Mouse (Mus musculus) cerebellum, adult 9-10 months (tissue): ENCODE results near the gene Gm10128.
"Not testable (repeated sequence)": the region's sequence is repeated elsewhere in the genome, so short reads cannot be mapped to it uniquely, and the experiment has no call there.

ENCODE experiments used
- DNase-seq: peaks from one replicate; pipeline ENCODE4 v3.0.0; 2022

The Gm10128 gene

DNA sequence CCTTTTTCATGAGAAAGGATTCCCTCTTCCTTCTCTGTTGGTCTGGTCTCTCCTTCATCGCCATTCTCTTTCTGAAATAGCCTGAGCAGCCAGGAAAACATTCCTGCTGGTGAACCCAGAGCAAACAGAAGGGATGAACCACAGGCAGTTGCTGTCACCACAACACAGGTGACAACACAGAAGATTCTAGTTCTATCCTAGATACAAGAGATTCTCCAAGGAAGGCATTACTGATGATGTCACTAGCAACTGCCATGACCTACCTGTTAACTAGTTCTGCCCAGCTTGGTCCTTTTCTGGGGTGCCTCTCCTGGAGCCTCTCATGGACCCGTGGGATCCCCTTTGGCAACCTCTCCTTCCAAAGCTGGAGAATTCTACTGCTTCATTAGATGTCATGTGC, at the start of gene Gm10128:
Gene Gm10128, minus strand, starts transcription at position 101 of the 400 bp plus-strand sequence.
- DNase-seq = not testable (repeated sequence)

DNA sequence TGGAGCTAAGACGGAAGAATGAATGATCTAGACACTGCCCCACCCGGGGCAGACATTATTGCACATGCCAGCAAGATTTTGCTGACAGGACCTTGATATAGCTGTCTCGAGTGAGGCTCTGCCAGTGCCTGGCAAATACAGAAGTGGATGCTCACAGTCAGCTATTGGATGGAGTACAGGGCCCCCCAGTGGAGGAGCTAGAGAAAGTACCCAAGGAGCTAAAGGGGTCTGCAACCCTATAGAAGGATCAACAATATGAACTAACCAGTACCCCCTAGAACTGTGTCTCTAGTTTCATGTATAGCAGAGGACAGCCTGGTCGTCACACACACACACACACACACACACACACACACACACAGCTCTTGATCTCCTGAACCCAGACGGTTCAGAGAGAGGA, 37.4 kb upstream of the Gm10128 start:
- DNase-seq = not testable (repeated sequence)

DNA sequence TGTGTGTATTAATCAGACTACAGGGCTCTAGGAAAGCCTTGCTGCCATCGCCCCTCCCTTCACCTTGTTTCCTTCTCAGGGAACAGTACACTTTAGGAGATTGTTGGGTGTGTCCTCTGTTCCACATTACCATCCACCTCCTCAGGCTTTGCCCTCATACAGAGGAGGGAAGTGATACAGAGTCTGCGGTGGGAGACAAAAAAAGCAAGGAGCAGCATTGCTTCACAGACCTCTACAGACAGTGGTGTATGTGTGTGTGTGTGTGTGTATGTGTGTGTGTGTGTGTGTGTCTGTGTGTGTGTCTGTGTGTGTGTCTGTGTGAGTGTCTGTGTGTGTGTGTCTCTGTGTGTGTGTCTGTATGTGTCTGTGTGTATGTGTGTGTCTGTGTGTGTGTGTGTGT, 18.7 kb upstream of the Gm10128 start:
- DNase-seq = not testable (repeated sequence)

DNA sequence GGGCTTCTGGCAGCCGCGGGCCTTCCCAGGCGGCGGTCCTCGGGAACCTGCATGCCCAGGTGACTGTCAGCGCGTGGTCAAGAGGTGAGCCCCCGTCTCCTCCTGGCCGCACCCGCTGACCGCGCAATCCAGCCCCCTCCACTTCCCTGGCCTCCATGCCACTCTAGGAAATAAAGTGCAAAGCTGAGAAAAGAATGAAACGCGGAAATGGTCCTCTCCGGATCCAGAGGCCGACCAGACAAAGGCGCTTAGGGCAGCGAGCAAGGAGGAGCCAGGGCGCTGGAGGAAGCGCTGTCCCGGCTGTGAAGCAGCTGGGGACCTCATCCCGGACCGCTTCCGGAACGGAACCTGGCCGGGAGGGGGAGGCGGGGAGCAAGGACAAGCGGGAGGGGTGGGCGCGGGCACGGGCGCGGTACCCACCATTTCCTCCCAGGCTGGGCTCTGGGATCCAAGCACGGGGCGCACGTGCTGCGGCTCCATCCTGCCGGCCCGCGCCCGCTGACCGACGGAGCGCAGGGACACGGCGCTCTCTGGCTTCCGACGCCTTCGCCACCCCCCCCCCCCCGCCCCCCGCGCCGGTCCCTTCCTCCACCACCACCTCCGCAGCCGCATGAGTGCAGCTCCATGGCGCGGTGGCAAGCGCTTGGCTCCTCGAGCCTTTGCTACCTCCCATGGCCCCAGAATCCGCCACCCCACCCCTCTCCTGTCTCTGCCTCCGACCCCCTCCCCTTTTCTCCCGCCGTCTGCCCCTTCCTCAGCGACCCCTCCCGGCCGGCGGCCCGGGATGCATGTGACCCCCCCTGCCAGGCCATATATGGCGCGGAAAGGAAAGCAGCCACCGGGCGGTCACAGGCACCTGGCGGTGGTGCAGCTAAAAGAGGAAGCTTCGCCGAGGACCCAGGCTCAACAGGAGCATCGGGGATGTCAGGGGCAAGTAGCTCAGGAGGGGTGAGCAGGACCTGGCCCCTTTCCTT, 14.6 kb upstream of the Gm10128 start:
- not testable (repeated sequence) for DNase-seq

DNA sequence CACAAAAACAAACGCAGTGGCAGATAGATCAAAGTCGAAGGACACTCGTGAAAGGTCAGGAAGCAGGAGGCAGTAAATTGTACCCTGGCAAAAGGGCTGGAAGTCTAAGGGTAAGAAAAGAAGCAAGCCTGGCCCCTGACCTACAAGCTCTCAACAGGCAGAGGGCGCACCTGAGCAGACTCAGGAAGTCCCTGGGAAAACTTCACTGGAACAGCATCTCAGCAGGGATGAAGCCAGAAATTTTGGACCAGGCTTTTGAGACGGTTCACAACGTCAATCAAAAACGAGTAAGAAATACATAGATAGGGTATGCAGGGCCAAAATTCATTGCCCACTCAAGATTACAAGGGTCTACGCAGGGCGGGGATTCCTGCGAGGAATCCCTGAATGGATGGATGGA, 13.7 kb upstream of the Gm10128 start:
- not testable (repeated sequence) for DNase-seq

DNA sequence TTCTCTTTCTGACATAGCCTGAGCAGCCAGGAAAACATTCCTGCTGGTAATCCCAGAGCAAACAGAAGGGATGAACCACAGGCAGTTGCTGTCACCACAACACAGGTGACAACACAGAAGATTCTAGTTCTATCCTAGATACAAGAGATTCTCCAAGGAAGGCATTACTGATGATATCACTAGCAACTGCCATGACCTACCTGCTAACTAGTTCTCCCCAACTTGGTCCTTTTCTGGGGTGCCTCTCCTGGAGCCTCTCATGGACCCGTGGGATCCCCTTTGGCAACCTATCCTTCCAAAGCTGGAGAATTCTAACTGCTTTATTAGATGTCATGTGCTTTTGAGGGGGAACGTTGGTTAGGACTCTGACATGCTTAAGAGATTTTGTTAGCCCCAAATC, 48.3 kb downstream of the Gm10128 start, which contains the start of gene Gm10338:
Gene Gm10338, minus strand, starts transcription at position 101 of the 400 bp plus-strand sequence.
- not testable (repeated sequence) for DNase-seq
